Mouse (Mus musculus): Measurements from ENCODE around the gene Lyl1.

The Lyl1 gene

DNA sequence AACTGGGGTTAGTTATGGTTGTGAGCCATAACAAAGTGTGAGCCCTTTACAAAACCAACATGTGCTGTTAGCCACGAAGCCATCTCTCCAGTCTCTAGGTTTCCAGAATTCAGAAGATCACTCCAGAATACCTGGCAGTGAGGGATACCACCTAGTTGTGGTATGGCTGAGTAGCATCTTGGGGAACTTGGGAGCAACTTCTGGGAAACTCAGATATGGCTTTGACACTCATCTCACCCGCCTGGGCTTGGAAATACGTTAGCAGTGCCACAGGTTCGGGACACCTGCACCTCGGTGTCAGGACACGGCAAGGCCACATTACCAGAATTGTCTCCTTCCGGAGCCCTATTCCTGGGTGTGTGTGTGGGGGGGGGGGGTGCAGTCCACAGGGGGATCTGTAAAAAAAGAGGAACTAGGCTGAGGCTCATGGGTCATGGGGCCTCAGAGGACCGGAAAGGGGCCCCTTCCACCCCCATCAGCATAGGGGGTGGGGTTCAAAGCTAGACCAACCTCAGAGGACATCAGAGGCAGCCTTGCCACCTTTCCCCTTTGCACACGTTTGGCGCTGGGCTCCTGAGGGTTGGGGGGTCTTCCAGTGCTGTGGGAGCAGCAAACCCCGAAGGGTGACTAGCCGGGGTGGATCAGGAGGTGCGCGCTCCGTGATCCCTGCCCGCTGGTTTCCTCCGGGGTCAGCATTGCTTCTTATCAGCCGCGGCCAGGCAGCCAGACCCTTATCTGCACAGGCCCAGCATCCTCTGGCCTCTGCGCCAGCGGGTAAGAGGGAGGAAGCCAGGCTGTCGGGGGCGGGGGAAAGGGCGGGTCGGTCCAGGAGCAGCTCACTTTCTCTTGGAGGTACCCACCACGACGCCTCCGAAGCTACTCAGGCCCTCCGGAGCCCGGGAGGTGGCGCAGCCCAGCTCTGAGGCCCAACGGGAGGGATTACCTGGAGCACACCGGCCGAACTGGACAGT is at the start of gene Lyl1:
Gene Lyl1, plus strand, starts transcription at position 517 of the 971 bp plus-strand sequence.
- DNase-seq: peak; percentile 59

DNA sequence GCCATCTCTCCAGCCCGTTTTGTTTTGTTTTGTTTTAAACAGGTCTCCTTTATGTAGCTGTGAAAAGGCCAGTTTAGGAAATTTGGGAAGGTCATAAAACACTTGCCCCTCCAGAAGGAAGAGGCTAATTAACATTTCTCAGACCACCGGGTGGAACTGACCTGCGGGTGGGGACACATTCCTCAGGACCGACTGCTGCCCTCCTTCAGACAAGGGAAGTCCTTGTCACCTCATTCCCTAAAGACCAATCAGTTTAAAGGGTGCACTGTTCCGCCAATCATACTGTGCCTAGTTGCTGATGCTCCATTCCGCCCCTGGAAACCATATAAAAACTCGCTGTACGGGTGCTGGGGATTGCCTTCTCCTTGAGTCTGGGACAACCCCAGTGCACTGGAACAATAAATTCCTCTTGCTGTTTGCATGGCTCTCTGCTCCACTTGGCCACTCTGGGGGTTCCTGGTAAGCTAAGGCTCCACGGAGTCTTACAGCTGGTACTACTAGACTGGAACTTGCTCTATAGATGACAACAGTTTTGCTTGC is 48.1 kb upstream of the Lyl1 start:
- no peak for DNase-seq

DNA sequence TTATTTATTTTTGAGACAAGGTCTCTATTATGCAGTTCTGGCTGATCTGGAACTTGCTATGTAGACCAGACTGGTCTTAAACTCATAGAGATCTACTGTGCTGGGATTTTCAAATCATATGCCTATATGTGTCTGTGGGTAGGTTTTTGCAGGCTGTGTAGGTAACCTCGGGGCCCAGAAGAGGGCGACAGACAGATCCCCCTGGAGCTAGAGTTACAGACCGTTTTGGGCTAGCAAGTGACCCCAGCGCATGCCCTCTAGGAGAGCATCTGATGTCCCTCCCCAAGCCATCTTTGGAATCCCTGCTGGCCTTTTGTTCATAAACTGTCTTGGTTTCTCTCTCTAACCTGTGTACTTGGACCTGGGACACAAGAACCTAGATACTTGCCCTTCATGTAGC is 46.7 kb upstream of the Lyl1 start:
- no peak for DNase-seq

DNA sequence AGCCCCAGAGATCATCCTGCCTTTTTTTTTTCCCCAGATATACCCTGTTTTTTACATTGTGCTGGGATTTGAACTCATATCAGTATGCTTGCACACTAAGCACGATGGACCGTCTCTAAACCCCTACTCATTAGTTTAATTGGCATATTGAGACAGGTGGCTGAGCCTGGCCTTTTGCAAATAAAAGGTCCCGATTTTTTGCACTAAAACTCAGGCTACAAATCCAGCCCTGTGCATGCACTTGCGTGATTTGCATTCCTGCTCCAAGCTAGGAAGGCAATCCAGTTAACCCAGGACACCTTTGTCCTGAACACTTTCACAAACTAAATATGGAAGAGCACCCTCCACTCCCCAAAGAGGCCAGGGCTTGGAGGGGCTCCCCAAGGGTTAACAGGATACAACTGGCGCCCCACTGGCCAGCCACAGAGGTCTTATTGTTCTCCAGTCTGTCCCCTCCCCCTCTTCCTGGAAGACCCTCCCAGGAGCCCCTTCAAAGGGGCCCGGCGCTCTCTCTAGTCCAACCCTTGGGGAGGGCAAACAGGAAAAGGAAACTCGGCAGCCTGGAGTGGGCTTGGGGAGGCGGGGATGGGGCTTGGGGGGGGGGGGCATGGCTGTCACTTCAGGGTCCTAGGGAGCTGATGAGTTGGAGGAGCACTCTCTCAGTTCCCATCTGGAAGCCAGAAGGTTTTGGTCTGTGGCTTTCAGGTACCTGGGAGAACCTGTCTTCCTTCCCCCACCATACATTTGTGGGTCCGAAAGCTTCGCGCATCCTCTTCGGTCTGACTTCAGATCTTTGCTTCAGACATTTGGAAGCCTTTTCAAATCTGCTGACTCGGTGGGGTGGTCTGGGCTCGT is 45.7 kb upstream of the Lyl1 start:
- peak; percentile 95 for DNase-seq

DNA sequence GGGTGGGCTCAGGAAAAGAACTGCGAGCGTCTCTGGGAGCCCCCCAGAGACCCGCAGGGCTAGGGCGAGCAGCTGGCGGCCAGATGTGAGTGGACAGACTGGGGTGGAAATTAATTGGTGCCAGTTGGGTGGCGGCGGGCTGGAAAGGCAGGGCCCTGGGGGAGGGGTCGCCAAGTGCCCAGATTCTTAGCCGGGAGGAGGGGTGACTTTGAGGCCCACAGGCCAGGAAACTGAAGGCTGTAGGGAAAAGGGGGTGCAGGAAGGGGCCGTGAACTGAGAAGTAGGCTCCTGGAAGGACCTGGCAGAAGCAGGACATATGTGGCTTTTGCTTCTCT is 45.1 kb upstream of the Lyl1 start:
- peak; percentile 91 for DNase-seq

DNA sequence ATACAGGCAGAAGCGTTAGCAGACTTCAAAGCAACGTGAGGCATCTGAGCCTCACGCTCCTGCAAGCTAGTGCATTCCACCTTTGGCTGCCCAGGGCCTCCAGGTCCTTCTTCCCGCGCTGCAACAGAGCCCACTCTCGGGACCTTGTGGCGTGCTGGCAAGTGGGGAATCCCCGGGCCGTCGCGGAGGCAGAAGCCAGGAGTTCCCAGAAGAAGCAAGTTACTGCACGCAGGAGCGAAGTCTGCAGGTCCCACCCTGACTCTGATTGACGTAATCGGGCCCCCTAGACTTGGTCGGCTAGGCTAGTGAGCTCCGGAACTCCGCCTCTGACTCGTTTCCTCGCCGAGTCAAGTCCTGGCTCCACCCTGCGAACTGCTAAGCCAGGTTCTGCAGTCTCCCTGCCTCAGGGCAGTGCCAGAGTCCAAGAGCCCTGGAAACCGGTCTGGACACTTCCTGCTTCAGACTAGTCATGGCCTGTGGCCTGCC is 44.6 kb upstream of the Lyl1 start:
- DNase-seq: peak; percentile 91

DNA sequence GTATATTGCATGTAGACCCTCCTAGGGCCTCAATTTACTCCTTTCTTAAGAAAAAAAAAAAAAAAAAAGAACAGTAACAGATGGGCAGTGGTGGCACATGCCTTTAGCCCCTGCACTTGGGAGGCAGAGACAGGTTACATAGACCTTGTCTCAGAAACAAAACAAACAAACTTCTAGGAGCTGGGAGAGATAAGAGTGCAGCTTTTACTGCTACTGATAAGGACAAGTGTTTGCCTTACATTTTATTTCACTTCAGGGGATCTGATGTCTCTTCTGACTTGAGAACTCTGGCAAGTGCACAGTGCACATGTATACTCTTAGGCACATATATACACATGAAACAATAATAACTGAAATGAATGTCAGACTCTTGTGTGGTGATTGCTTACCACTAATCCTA is 44.1 kb upstream of the Lyl1 start:
- DNase-seq: no peak

DNA sequence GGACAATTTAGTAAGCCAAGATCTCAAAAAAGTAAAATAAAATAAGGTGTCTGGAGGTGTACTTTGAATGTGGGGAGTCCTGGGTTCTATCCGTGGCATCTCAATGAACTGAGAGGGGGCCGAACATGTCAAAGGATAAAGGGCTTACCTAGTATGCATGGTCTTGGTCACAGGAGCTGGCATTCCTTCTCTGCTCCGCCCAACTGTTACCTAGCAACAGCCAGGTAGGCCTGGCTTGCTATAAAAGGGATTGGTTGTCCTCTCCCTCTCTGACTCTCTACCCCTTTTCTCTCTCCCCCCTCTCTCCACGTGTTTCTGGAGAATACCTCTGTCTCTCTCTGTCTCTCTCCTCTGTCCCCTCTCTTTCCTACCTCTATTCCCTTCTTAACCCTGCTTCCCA is 43.6 kb upstream of the Lyl1 start:
- DNase-seq: no peak

DNA sequence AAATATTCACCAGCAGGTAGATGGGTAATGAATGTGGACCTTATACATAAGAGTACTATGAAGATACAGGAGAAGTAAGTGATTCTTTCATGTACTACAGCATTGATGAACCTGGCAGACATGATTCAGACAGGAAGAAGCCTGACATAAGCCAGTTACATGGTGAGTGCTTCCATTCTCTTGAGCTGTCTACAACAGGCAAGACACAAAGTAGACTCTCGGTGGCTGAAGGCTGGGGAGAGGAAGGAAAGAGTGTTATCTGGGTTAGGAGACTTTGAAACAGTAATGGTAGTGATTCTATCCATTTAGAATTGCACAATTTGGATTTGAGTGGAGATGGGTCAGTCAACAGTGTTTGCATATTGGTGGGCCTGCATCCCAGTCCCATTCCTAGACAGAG is 42.3 kb upstream of the Lyl1 start:
- DNase-seq: no peak

DNA sequence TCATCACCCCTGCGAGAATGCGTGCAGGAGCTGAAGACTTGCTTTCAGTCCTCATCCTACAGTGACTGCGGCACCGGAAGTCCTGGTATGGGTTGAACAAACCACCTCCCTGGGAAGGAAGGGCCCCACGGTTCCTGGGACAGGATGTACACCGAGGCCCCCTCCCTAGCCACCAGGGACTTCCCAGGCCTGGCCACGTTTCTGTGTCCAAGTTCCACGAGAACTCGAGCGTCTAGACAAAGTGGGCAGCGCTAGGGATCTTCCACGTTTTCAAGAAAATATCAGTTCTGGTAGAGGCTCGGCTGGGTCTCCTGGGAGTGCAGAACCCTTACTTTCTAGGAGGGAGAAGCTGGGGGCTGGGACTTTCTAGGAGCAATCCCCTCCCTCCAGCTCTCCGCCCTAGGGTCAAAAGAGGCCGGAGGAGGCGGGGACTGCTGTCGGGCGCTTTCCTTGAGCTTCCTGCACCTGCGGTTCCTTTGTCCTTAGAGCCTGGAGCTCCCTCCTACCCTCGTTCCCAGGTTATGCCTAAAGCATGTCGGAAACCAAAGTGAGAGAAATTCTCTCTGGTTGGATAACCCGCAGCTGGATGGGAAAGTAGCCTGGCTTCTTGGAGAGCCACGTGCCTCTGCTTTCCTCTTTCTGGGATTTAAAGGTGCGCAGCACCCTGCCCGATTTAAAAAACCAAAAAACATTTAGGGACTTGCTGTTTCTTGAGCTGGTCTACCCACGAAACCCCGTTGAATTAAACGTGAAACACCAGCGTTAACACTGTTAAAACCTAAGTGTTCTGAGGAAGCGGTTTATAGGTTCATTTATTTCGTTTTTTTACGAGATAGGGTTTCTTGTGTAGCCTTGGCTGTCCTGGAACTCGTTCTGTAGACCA is 41.1 kb upstream of the Lyl1 start:
- DNase-seq: peak; percentile 87

DNA sequence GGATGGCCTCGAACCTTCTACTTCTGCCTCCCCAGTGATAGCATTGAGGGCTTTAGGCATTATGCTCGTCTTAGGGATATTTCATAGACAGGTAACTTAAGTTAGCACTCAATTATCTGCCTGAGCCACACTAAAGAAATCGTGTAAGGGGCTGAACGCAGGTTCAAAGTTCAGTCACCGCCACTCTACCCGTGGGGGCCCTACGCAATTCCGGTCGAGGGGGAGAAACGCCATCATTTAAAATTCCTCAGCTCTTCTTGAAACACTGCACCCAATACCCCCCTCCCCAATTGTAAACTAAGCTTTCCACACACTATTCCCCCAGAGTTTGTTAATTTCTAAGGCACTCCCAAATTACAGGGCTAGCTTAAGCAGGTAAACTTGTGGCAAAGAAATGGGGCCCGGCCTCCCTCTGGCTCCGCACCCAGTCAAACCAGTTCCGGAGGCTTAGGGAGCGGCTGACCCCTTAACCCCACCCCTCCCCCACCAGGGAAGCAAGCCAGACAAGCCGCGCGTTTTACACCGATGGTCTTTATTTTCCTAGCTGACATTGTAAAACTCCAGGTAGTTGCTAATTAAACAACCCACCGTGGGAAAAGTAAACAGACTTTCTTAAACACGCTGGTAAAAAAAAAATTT is 40.3 kb upstream of the Lyl1 start:
- DNase-seq: peak; percentile 82

DNA sequence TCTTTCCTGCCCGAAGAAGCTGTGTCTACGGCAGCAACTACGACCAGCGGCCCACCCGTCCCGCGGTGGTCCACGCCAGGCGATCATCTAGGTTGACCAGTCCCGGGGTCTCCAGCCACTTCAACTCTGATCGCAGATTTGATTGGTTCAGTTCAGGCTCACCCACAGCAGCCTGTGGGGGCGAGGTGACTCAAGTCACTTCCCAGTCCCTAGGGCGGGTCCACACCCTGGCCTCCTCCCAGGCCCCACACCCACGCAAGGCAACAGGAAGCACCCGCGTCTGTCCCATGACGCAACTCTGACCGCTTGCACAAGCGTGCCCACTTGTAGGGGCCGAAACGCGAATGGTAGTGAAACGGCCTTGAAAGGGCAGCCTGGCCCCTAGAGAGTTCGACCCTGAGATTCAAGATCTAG is 39.8 kb upstream of the Lyl1 start:
- DNase-seq: peak; percentile 68

DNA sequence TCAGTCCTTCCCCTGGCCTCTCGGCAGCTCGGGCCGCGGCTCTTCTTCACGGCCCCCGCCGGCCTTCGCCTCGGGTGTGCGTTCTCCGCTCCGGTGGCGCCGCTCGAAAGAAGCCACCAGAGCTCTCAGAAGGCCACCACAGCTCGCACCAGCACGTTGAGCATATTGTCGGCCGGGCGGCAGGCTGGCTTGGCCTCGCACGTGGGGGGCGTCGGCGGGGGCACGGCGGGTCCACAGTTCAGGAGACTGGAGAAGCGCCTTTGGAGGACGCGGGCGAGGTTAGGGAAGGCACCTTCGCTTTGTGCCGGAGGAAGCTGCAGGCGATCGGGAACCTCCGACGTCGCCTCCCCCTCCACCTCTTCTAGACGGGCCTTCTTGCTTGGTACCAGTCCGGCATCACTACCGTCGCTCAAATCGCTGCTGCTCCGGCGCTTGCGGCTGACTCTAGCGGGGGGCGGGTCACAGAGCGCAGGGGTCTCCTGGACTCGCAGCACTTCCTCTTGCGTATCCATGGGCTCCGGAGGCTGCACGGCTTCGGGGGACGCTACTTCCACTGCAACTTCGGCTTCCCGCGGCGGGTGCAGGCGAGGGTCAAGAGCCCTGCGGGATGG is 39.2 kb upstream of the Lyl1 start:
- peak; percentile 76 for DNase-seq

DNA sequence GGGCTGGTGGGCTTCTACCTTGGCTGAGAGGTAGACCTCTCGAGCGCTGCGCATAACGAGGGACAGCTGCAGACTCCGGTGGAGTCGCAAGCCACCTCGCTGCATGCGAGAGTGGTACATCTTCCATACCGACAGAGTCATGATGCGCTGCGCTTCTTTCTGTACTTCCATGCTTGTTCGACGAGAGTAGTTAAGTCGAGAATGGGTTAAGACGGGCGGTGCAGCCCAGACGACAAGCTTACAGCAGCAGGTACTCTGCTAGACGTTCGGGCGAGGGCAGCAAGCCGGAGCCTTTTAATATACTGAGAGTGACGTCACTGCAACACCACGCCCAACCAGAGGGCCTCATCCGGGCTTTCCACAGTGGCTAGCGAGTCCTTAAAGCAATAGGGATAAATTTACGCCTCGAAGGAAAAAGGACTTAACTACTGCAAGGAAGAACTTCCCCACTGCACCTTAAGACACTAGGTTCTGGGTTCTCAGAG is 38.6 kb upstream of the Lyl1 start, which contains the start of gene Ier2:
Gene Ier2, minus strand, starts transcription at position 272 of the 485 bp plus-strand sequence.
- DNase-seq: peak; percentile 96

DNA sequence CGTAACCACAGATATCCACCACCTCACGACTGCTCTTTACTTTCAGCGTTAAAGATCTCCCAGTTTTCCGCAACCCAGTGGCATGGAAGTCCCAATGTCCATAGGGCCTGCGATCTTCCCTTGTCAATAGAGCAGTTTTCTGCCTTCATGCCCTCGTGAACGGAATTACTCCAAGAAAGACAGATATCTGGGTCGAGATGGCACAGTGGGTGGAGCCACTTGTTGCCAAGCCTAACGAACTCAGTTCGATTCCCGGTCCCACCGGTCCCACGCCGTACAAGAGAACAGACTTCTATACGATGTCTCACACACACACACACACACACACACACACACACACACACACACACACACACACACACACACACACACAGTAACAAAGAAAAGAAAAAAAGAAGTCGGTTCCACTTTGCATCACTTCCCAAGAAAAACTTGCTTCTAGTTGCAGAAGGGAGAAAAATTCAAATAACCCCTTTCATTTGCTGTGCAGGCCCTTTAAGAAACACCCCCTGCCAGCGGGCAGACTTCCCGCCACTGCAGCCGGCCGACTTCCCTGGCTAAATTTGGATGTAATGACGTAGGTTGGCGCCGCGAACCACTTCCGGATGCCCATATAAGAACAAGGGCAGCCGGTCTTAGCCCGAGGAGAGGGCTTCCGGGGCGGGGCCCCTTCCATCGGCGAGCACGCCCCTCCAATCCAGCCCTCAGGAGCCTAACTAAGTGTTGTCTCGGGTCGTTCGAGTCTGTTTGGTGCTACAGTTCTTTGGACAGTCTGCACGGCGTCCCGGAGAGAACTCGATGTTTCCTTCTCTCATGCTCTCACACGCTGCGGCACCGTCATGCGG is 37.6 kb upstream of the Lyl1 start:
- DNase-seq: peak; percentile 99

DNA sequence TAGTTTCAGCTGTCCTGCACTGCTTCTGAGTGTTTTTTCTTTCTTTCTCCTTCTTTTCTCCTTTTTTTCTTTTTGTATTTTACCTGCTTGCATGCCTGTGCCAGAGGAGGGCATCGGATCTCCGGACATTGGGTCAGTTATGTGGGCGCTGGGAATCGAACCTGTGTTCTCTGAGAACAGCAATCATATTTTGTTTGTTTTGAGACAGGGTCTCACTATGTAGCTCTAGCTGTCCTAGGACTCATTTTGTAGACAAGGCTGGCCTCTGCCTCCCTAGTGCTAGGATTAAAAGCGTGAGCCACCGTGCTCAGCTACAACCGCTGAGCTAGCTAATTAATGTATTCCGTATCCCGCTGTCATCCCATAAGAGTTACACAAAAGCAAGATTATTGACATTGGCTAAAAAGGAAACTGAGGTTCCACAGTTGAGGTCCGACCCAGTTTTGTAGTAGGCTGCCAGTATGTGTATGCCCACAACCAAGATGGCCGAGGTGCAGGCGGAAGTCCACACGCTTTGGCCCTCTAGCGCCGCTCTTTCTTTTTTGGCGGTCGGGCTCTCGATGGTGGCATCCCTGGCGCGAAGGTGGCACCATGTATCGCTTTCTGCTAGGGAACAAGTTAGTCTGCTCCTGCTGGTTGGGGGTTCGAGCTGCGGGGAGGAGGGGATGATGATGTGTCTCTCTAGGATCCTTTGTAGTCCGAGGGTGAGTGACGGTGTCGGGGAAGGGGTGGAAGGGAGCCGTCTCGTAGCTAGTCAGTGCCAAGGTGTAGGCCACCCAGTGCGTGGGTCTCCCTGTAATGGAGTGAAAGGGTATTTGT is 36.5 kb upstream of the Lyl1 start:
- DNase-seq: peak; percentile 90

DNA sequence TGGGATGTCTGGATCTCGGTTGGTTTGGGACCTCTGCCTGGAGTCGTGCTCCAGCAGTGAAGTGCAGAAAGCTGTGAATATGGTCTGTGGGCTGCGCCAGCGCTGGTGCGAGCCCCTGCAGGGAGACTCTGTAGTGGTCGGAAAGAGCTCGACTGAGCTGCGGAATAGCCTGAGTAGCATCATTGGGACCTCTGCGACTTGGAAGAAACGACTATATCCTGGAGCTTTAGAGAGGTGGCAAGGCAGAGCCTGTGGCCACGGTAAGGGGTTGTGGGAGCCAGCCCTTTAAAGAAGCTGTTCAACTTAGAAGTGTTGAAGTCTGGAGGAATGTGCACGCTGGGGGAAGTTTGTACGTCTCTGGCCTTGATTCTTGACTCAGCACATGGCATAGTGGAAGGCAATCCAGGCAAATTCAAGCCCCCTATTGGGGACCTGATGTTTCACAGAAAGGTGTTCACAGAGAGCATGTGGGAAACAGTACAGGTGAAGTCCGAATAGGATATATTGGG is 35.8 kb upstream of the Lyl1 start:
- DNase-seq: peak; percentile 59

DNA sequence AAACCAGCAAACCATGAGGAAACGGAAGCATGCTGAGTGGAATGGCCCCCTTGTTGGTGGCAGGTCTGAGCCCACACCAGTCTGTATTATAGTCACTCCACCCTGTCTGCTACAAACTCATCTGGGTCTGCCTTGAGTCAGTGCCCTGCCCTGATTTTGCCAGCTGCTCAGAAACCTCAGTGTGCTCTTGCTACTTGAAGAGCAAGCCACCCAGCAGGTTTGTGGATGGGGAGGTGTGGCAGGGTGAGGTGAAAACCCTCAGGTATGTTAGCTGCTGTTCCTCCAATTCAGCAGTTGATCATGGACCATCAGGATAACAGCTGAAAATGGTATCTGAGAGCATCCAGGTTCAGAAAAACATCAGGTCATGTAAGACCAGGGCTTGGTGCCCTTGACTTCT is 33.2 kb upstream of the Lyl1 start:
- no peak for DNase-seq

Data from embryo, embryonic 11 days (tissue).